13 mouse cellular contexts compared by ENCODE assay signal in genomic region chr7:25292107-25292506, GRCm38 (mm10). TPM values are rescaled to one million over a fixed set of nuclear protein-coding genes. Genes with fewer than 3 reads are reported as not detected.
DNase-seq lines count a peak whose midpoint lies in the region; ATAC-seq lines count a peak whose summit lies in the region.
"Had no signal": no experiment of that assay in that cellular context is flagged by ENCODE, and none has a peak within 500 bp of the region (broad histone marks: within the 10 kb centered on the region; RNA-seq: fewer than 3 reads in every experiment).

No protein-coding gene starts in this region.

- WGBS in hindbrain, embryonic 10.5 days: 61% methylated on average over 7 of the region's 7 CpGs
- WGBS in hindbrain, embryonic 11.5 days: 67% methylated on average over 7 of the region's 7 CpGs
- 73% methylated on average over 7 of the region's 7 CpGs for WGBS in neural tube, embryonic 13.5 days
- 57% methylated on average over 7 of the region's 7 CpGs for WGBS in midbrain, embryonic 16.5 days

- H3K27ac ChIP-seq in hindbrain, embryonic 10.5 days: 0 out of 2 replicates have a peak overlapping the region, but pooled peaks have one; percentile 29
- H3K27ac ChIP-seq in hindbrain, embryonic 11.5 days (ENCODE audit: low read depth, low read length): no peak overlapping the region
- 0 out of 2 replicates have a peak overlapping the region, but pooled peaks have one; percentile 42 for H3K27ac ChIP-seq in neural tube, embryonic 13.5 days (replicated peaks)
- H3K27ac ChIP-seq in midbrain, embryonic 16.5 days (ENCODE audit: low read length): peak overlapping the region; percentile 28; the same call in 1 of the 2 replicates

- ATAC-seq in hindbrain, embryonic 11.5 days (ENCODE audit: low FRiP score): no peak
- ATAC-seq in neural tube, embryonic 13.5 days (ENCODE audit: low read depth): no peak
- no peak for ATAC-seq in midbrain, embryonic 16.5 days
- ATAC-seq: activated CD4-positive, CD25-positive, alpha-beta regulatory T cell, adult 4 months; liver, postnatal 0 days had no signal

- H3K4me2 ChIP-seq in hindbrain, embryonic 11.5 days (replicated peaks; ENCODE audit: low read depth, low read length): no peak overlapping the region
- H3K4me2 ChIP-seq in neural tube, embryonic 13.5 days: no peak overlapping the region
- H3K4me2 ChIP-seq in midbrain, embryonic 16.5 days (ENCODE audit: low read length): no peak overlapping the region

- no peak overlapping the region for H3K9ac ChIP-seq in hindbrain, embryonic 11.5 days (ENCODE audit: low read depth, low read length)
- peak overlapping the region; percentile 17; the same call in 1 of the 2 replicates for H3K9ac ChIP-seq in neural tube, embryonic 13.5 days
- H3K9ac ChIP-seq in midbrain, embryonic 16.5 days (ENCODE audit: low read depth, low read length): no peak overlapping the region
- H3K9ac ChIP-seq: liver, postnatal 0 days had no signal

- peak; percentile 46 to 52 for DNase-seq in cerebellum, postnatal 10 days
- no peak for DNase-seq in cerebellum, adult 9-10 months
- DNase-seq in hindbrain, embryonic 10.5 days (ENCODE audit: low spot score): no peak
- no peak for DNase-seq in hindbrain, embryonic 11.5 days (ENCODE audit: low spot score)
- no peak for DNase-seq in neural tube, embryonic 10.5 days (ENCODE audit: extremely low spot score, low spot score)
- DNase-seq in layer of hippocampus, adult 11-12 months (ENCODE audit: low spot score): no peak
- DNase-seq: B cell, adult 2 months; gastrocnemius, postnatal 36 days; liver, postnatal 0 days; thymus, postnatal 25 days had no signal

- peaks cover 93% of the 10 kb centered on the region for H3K36me3 ChIP-seq in hindbrain, embryonic 10.5 days
- peaks cover 40% of the 10 kb centered on the region for H3K36me3 ChIP-seq in hindbrain, embryonic 11.5 days (ENCODE audit: control insufficient read depth, insufficient read depth, low read length)
- H3K36me3 ChIP-seq in neural tube, embryonic 13.5 days: peaks cover 89% of the 10 kb centered on the region
- H3K36me3 ChIP-seq in midbrain, embryonic 16.5 days (ENCODE audit: control insufficient read depth, insufficient read depth, low read length): peaks cover 58% of the 10 kb centered on the region

- peak overlapping the region; percentile 11; the same call in 1 of the 2 replicates for H3K4me3 ChIP-seq in hindbrain, embryonic 10.5 days
- H3K4me3 ChIP-seq in hindbrain, embryonic 11.5 days (ENCODE audit: low read depth, low read length): no peak overlapping the region; the same call in 1 of the 2 replicates
- no peak overlapping the region for H3K4me3 ChIP-seq in neural tube, embryonic 13.5 days
- H3K4me3 ChIP-seq in midbrain, embryonic 16.5 days (ENCODE audit: low read depth, low read length): no peak overlapping the region

- peaks cover 9% of the 10 kb centered on the region; the same call in 1 of the 2 replicates for H3K9me3 ChIP-seq in hindbrain, embryonic 10.5 days
- H3K9me3 ChIP-seq in hindbrain, embryonic 11.5 days (ENCODE audit: control insufficient read depth, low read length): no peaks in the 10 kb centered on the region
- H3K9me3 ChIP-seq in neural tube, embryonic 13.5 days: no peaks in the 10 kb centered on the region
- H3K9me3 ChIP-seq in midbrain, embryonic 16.5 days (replicated peaks; ENCODE audit: control insufficient read depth, low read length, poor library complexity, severe bottlenecking): no peaks in the 10 kb centered on the region

- no peaks in the 10 kb centered on the region for H3K27me3 ChIP-seq in hindbrain, embryonic 10.5 days (ENCODE audit: insufficient read depth, poor library complexity, severe bottlenecking)
- H3K27me3 ChIP-seq in hindbrain, embryonic 11.5 days (ENCODE audit: control insufficient read depth, insufficient read depth, low read length): no peaks in the 10 kb centered on the region
- no peaks in the 10 kb centered on the region for H3K27me3 ChIP-seq in neural tube, embryonic 13.5 days
- no peaks in the 10 kb centered on the region for H3K27me3 ChIP-seq in midbrain, embryonic 16.5 days (ENCODE audit: control insufficient read depth, insufficient read depth, low read depth, low read length)

- peaks cover 31% of the 10 kb centered on the region for H3K4me1 ChIP-seq in hindbrain, embryonic 10.5 days (replicated peaks)
- no peaks in the 10 kb centered on the region for H3K4me1 ChIP-seq in hindbrain, embryonic 11.5 days (replicated peaks; ENCODE audit: control insufficient read depth, insufficient read depth, low read length)
- peaks cover 40% of the 10 kb centered on the region for H3K4me1 ChIP-seq in neural tube, embryonic 13.5 days (replicated peaks)
- H3K4me1 ChIP-seq in midbrain, embryonic 16.5 days (ENCODE audit: control insufficient read depth, insufficient read depth, low read length): peaks cover 15% of the 10 kb centered on the region

RNA-seq across cellular contexts. Expression of gene Pafah1b3, which starts 5.7 kb away (rescaled TPM):
- polyA plus RNA-seq in hindbrain, embryonic 10.5 days (2016; fragmentation: Nextera tagmentation; extraction: Ambion mirVana): 271 and 384 TPM in 2 replicates
- 335 and 344 TPM in 2 replicates for polyA plus RNA-seq in hindbrain, embryonic 11.5 days (2014; fragmentation: Nextera tagmentation; extraction: Ambion mirVana)
- polyA plus RNA-seq in neural tube, embryonic 13.5 days (2015; fragmentation: Nextera tagmentation; extraction: Ambion mirVana): 525 and 535 TPM in 2 replicates
- polyA plus RNA-seq in midbrain, embryonic 16.5 days (2015; fragmentation: Nextera tagmentation; extraction: Ambion mirVana): 672 and 703 TPM in 2 replicates

RNA-seq across cellular contexts. Expression of gene Prr19, which starts 9.1 kb away (rescaled TPM):
- 1.2 and 2.1 TPM in 2 replicates for polyA plus RNA-seq in hindbrain, embryonic 10.5 days (2016; fragmentation: Nextera tagmentation; extraction: Ambion mirVana)
- polyA plus RNA-seq in hindbrain, embryonic 11.5 days (2014; fragmentation: Nextera tagmentation; extraction: Ambion mirVana): 0.86 and 1.3 TPM in 2 replicates
- 2.1 and 2.9 TPM in 2 replicates for polyA plus RNA-seq in neural tube, embryonic 13.5 days (2015; fragmentation: Nextera tagmentation; extraction: Ambion mirVana)
- polyA plus RNA-seq in midbrain, embryonic 16.5 days (2015; fragmentation: Nextera tagmentation; extraction: Ambion mirVana): 4.3 and 5.6 TPM in 2 replicates
- polyA plus RNA-seq: activated CD4-positive, CD25-positive, alpha-beta regulatory T cell, adult 4 months; liver, postnatal 0 days had no signal

RNA-seq across cellular contexts. Expression of gene Tmem145, which starts 13.8 kb away (rescaled TPM):
- polyA plus RNA-seq in hindbrain, embryonic 10.5 days (2016; fragmentation: Nextera tagmentation; extraction: Ambion mirVana): 2.5 and 9.1 TPM in 2 replicates
- polyA plus RNA-seq in hindbrain, embryonic 11.5 days (2014; fragmentation: Nextera tagmentation; extraction: Ambion mirVana): 9.9 and 10.6 TPM in 2 replicates
- polyA plus RNA-seq in neural tube, embryonic 13.5 days (2015; fragmentation: Nextera tagmentation; extraction: Ambion mirVana): 51.7 and 52.2 TPM in 2 replicates
- polyA plus RNA-seq in midbrain, embryonic 16.5 days (2015; fragmentation: Nextera tagmentation; extraction: Ambion mirVana): 83.8 and 98.0 TPM in 2 replicates
- polyA plus RNA-seq: activated CD4-positive, CD25-positive, alpha-beta regulatory T cell, adult 4 months; liver, postnatal 0 days had no signal

RNA-seq across cellular contexts. Expression of gene Cic, which starts 24.6 kb away (rescaled TPM):
- 23.2 and 23.5 TPM in 2 replicates for polyA plus RNA-seq in hindbrain, embryonic 10.5 days (2016; fragmentation: Nextera tagmentation; extraction: Ambion mirVana)
- 25.4 and 39.0 TPM in 2 replicates for polyA plus RNA-seq in hindbrain, embryonic 11.5 days (2014; fragmentation: Nextera tagmentation; extraction: Ambion mirVana)
- polyA plus RNA-seq in neural tube, embryonic 13.5 days (2015; fragmentation: Nextera tagmentation; extraction: Ambion mirVana): 40.2 and 43.4 TPM in 2 replicates
- 33.8 and 38.8 TPM in 2 replicates for polyA plus RNA-seq in midbrain, embryonic 16.5 days (2015; fragmentation: Nextera tagmentation; extraction: Ambion mirVana)

RNA-seq across cellular contexts. Expression of gene Megf8, which starts 24.9 kb away (rescaled TPM):
- 16.5 and 18.2 TPM in 2 replicates for polyA plus RNA-seq in hindbrain, embryonic 10.5 days (2016; fragmentation: Nextera tagmentation; extraction: Ambion mirVana)
- 10.9 and 11.3 TPM in 2 replicates for polyA plus RNA-seq in hindbrain, embryonic 11.5 days (2014; fragmentation: Nextera tagmentation; extraction: Ambion mirVana)
- polyA plus RNA-seq in neural tube, embryonic 13.5 days (2015; fragmentation: Nextera tagmentation; extraction: Ambion mirVana): 18.3 TPM in 2 replicates
- polyA plus RNA-seq in midbrain, embryonic 16.5 days (2015; fragmentation: Nextera tagmentation; extraction: Ambion mirVana): 23.2 and 23.4 TPM in 2 replicates

Comparison
In these comparisons a context has a peak if more than half of its experiments do, and no peak if none do; other contexts are left out.
1. DNase-seq: peak in cerebellum, postnatal 10 days (2 of 2); none in cerebellum, adult 9-10 months (single experiment), hindbrain, embryonic 10.5 days (single experiment), hindbrain, embryonic 11.5 days (single experiment), neural tube, embryonic 10.5 days (single experiment) and layer of hippocampus, adult 11-12 months (single experiment).